Mouse (Mus musculus): ENCODE results near the gene Aff2.

Aff2 gene

DNA sequence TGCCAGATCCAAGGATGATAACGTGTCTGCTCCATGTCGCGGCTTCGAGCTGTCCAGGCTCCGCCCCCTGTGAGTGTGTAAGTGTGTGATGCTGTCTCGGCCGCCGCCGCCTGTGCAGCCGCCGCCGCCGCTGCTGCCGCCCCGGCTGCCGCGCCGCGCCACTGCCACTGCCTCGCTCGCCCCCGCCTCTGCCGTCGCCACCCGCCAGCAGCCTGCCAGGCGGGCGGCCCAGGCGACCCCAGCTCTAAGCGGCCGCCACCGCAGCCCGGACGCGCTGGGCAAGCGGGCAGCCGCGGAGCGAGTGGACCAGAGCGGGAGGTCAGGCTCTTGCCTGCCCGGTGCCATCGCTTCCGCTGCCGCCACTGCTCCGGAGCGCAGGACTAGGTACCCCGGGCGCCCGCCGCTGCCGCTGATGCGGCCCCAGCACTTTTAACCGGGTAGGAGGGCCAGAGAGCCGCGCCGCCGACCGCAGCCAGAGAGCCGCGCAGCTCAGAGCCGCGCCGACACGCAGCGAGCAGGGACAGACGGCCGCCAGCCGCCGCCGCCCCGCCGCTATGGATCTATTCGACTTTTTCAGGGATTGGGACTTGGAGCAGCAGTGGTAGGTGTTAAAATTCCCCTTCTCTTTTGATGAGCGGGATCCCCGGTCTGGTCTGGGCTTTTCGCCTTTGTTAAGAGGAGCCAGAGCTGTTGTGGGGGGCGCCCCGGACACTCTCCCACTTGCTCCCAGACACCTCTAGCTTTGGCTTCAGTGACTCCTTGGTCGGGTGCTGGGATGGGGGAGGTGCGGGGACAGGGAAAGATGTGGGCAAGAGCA lies at the start of gene Aff2:
TSS of gene Aff2 (plus strand) at position 57 of the 817 bp plus-strand sequence.
- DNase-seq (ENCODE audit: low spot score in 2 of 2): peak; percentile 40 to 53

DNA sequence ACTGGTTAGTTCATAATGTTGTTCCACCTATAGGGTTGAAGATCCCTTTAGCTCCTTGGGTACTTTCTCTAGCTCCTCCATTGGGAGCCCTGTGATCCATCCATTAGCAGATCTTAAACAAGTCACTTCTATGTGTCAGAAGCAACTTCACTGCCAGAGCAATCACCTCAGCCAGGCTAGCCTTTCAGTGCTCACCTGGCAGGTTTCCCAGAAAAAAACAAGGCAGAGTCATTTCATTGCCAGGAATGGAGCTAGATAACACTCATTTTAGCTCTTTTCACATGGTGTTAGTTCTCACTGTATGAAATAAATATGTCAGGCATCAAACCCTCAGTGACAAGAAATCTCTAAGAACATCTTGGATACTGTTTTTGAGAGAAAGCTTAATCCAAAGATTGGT lies 22.8 kb upstream of the Aff2 start:
- no peak for DNase-seq (ENCODE audit: low spot score in 2 of 2)

DNA sequence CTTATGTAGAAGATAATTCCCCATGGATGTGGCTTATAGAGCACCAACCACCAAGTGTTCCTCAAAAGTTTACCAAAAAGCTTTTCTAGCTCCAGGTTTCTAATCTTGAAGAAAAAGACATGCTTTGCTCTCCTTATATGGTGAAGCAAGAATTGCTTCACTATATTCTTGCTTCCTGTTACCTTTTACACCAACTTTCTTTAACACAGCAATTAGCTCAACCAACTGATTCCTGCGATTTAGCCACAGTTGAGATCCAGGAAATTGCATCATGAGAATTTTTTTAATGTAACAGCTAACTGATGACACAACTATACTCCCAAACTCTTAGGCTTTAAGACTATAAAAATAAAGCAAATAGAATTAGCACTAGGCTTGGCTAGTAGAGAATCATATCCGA lies 4.5 kb upstream of the Aff2 start:
- no peak for DNase-seq (ENCODE audit: low spot score in 2 of 2)

DNA sequence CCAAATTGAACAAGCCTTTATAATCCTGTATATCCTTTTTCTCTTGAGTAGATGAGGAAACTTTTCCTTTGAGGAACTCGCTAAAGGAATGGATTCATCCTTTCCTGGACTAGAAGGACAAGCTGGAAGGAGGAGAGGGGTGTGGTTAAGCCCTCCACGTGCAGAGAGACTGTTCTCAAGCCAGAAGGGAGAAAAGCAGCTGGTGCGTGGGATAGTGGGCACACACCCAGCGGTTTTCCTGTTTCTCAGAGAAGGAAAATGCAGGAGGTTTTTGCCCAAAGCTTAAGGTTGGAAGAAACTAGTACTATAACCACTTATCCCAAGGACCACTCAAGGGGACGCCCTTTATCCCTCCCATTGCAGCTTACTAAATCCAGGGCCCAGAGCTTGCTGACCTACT lies 734 bp upstream of the Aff2 start:
- peak; percentile 78 to 79 for DNase-seq (ENCODE audit: low spot score in 2 of 2)

DNA sequence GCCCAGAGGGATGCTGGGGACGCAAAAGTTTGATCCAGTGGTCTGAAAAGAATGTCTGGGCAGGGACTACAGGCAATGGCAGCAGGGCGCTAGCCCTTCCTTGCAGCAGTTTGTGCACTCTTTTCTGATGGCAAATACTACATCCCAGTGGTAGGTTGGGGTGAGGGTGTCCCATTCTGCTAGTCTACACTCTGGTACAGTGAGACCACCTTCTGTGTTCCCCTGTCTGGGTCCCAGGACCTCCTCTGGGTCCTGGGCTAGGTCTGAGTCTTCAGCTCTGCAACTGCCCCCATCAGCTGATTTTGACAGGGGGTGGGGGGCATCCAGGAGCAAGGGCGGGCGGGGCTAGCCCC lies 233 bp upstream of the Aff2 start:
- DNase-seq (ENCODE audit: low spot score in 2 of 2): peak in 1 of 2 experiments; percentile 2

DNA sequence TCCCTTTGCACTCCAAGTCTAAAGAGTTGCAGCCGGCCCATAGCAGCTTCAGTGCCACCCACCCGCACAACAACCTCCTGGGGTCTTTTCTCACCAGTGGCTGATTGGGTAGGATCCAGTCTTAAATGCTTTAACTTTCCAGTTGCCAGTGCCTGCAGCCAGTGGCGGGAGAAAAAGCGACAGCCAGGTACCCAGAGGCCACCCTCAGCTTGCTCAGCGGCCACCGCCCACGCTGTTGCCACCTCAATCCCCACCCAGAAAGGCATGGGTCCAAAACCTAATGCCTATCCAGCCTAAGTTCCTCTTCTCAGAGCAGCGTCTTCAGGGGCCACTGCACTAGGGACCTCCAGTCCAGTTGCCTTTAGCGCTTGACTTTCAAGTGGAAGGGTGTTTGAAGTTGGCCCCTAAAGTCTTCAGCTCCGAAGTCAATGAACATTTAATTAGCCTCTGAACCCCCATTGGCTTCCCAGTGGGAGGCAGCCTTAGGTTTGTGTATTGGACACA lies 1.0 kb downstream of the Aff2 start:
- peak in 1 of 2 experiments; percentile 2 for DNase-seq (ENCODE audit: low spot score in 2 of 2)

DNA sequence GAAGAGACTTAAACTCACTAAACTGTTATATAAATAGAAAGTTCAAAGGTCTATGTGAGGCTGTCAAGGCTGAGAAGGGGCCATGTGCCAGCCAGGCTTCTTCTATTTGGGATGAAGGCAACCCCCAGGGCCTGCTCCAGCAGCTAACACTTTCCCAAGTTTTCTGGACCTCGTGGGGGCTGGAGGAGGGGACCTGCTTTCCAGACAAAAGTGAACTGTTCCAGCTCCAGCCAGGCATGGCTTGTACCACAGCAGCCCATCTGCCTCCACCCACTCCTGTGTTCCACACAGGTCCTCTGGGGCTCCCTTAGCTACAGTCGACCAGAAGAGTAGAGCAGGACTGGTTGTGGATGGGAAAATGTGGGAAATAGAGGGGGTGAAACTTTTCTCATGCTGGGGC lies 4.1 kb downstream of the Aff2 start:
- no peak for DNase-seq (ENCODE audit: low spot score in 2 of 2)

DNA sequence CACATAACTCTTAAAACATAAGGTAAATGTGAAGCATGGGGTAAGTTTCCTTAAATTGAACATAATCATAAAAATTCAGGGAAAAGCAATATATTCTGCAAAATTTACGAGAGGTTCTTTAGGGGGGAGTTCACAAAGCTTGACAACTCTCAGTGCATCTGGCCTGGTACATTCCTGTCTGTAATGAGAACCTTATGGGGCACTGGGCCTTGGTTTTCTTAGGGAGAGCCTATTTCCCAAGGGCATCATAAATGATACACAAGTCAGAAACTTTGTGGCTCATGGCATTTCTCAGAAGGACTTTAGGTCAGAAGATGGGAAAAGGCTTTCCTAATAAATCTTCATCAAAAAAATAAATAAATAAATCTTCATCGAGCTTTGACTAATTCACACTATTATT lies 13.2 kb downstream of the Aff2 start:
- DNase-seq (ENCODE audit: low spot score in 2 of 2): no peak

DNA sequence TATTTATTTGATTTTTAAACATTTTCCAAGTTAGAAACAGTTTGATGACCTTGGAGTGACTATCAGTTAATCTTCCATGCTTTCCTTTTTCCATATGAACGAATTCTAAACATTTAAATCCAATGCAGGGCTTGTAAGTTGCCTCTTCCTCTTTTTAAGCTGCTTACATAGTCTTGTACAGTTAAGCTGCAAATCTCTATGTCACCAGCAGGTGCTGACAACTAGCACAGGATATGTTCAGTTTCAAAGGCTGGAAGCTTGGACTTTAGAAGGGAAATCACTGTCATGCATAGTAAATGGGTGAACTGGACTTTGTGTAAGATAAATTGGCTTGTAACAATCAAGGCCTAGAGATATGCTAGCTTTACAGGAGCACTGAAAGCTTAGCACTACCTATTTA lies 29.6 kb downstream of the Aff2 start:
- DNase-seq (ENCODE audit: low spot score in 2 of 2): no peak

DNA sequence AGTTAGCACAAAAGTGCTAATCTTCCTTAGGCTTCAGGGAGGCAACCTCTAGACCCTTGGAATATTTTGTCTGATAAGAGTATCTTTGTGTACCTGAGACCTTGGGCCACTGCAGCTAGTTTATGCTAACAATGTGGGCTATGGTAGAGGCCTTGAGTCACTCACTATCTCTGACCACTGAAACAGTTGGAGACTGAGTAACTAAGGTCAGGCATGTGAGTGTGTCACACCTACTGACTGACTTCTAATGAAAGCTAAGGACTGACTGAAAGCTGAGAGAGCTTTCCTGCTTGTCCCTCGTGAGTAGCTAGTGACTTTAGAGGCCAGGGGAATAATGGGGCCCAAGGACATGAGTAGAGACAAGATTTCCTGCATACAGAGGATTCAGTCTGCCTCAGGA lies 54.9 kb downstream of the Aff2 start:
- DNase-seq (ENCODE audit: low spot score in 2 of 2): no peak

DNA sequence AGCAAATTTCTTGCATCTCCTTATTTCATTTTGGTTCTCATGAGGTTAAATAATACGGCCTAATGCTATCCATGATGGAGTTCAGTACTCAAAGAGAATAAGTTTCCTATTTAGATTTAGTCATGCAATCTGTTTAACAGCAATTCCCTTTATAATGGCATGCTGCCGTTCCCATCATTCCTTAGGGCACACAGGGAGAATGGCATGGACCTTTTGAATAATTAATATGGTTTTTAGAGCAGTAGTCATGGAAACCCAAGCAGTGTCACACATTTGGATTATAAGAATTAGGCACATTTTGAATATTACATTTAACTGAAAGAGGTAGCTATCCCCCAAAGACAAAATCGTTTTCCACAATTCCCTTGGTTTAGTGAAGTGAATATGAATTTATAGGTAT lies 78.3 kb downstream of the Aff2 start:
- no peak for DNase-seq (ENCODE audit: low spot score in 2 of 2)

DNA sequence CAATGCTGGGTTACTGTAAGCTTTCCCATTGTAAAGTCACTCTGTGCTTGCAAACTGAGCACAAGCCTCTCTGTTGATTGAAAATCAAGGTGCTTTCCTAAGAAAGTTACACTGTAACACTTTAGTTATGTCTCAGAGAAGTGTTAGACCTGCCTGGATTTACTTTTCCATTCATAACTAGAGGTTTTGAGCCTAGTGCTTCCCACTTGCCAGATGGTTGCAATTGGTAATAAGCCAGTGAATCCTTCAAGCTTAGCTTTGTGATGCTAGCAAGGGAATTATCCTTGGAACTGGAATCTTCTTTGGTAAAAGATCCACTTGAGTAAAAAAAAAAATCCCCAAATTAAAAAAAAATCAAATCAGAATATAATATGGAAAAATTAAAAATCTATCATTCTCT lies 81.8 kb downstream of the Aff2 start:
- no peak for DNase-seq (ENCODE audit: low spot score in 2 of 2)

DNA sequence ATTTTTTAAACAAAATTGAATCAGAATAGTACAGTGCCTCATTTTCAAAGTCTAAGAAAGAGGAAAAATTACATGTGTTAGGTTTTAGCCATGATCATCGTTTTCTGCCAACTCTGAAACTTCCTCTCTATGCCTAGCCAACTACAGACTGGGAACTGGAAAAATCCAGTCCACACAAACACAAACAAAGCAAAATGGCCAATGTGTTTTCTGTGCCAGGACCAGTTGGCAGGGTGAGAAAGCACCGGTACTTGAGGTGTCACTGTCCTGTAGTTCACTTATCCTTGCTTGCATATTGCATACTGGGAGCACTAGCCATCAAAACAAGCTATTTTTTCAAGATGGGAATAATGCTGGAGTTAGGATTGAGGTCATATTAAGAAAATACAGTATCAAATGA lies 100.8 kb downstream of the Aff2 start:
- DNase-seq (ENCODE audit: low spot score in 2 of 2): no peak

DNA sequence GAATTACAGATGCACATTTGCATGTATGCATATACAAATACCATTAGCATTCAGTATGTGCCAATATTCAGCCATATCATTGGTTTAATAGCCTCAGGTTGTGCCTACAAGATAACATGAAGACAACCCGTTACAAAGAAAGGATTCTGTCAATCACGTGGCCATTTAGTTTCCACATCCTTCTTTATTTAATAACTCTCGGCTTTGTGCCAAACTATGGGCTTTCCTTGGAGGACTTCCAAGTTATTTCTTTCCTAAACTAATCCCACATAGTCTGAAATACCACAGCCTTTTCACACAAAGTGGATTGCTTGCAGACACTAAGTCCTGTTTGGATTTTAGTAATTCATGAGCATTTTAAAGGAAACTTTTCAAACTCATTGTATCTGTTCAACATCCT lies 142.0 kb downstream of the Aff2 start:
- DNase-seq (ENCODE audit: low spot score in 2 of 2): no peak

DNA sequence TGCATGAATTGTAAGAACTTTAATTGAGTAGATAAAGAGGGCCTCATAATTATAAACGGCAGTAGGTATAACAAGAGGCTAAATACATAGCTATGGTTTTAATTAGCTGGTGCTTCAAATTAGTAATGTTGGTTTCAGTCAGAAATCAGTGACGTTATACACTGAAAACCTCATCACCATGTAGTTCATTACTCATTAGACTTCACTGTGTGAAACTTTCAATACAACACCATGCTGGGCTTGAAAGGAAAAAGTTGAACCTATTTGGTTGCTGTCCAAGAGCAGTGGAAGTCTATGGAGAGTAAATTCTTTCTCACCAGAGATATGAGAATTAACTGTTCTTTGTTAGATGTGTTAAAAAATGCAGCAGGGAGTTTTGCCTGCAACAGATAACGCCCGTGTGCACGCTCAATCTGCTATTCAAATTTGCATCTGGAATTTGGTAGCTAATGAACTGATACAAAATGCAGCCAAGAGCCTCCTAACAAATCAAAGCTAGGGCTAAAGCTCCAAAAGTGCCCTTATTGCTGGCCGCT lies 158.0 kb downstream of the Aff2 start:
- no peak for DNase-seq (ENCODE audit: low spot score in 2 of 2)

DNA sequence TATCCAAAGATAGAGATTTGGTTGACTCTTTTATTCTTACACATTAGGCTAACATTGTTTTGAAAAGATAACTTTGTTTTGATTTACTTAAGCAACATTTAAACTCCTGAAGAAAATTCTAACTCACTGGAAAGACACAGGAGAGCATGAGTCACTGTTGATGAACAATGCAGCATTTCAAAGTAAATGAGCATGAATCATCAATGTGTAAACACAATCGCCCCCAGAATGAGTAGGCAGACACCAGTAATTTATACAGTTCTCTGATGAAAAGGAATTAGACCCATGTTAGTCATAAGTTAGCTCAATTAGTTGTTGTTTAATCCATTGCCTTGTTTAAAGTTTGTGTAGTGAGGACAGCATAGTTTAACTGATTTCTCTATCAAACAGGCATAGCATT lies 180.7 kb downstream of the Aff2 start:
- peak in 1 of 2 experiments; percentile 4 for DNase-seq (ENCODE audit: low spot score in 2 of 2)

DNA sequence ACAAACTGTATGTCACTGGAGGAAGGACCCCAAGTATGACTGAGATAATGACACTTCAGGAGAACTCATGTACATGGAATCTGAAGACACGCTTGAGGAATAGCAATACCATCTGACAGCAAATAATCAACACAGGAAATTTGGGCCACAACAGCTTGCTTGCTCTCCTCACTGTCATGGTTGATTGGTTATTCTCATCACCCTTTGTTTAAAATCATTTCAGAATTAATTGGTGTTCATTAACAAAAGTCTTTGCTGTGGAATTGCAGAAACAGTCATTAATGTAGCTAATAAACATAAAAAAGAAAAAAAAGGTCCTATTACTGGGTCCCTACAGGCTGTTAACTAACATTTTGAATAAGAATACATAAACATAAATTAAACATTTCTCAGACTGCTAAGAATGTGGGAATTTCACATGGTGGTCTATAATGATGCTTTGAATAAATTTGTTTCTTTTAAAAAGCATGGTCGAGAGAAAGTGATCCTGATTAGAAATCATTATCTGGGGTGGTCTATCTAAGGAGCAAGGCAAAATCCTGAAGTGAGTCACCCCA lies 219.9 kb downstream of the Aff2 start:
- DNase-seq (ENCODE audit: low spot score in 2 of 2): no peak

DNA sequence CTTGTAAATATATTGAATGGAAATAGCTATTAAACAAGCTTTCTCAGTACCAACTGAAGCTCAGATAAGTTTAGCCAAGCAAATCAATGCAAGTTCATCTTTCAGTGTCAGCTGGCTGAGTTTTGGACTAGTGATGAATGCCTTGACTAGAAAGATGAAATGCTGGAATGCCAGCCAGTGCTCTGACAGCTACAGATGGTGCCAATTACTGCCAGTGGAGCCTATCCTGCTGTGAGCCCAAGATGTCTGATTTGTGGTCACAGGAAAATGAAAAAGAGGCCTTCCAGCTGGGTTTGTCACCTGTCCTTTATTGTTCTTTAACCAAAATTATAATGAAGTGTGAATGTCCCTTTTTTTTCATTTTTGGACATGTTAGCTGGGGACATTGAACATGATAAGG lies 248.7 kb downstream of the Aff2 start:
- DNase-seq (ENCODE audit: low spot score in 2 of 2): no peak

DNA sequence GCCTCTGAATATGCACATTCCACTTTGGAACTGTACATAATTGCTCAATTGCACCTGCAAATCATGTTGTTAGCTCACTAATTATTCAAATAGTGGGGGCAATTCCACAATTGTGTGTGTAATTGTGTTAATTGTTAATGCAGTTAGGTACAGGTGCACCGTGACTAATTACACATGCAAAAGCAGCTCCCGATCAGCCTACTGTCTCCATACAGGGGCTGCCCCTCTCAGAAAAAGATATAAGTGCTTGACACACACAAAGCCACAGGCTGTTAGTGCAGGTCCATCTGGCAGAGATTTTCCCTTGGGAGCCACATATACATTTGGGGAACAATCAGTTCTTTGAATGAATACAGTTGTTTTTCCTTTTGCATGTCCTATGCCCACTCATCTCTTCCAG lies 302.9 kb downstream of the Aff2 start:
- no peak for DNase-seq (ENCODE audit: low spot score in 2 of 2)

DNA sequence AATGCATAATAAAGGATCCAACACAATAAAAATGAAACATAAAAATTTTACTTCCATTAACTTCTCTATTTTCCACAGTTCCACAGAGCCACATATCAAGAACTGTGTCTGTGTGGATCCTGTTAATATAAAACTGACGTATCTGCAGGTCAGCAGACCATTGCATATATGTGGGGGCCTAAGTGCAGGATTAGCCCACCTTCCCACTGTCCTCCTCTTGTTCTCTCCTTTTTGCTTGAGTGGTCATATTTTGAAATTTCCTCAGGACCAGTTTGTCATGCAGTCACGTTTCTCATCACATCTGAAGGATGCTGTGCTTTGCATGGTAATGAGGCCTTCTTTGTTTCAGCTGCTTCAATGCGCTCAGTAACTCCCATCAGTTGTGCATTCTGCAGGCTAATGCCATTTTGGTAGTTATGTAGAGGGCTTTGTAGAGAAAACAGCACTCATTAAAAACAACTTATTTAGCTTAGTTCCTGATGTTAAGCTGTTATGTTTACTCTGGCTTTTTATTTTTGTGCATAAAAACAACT lies 306.1 kb downstream of the Aff2 start:
- DNase-seq (ENCODE audit: low spot score in 2 of 2): no peak

DNA sequence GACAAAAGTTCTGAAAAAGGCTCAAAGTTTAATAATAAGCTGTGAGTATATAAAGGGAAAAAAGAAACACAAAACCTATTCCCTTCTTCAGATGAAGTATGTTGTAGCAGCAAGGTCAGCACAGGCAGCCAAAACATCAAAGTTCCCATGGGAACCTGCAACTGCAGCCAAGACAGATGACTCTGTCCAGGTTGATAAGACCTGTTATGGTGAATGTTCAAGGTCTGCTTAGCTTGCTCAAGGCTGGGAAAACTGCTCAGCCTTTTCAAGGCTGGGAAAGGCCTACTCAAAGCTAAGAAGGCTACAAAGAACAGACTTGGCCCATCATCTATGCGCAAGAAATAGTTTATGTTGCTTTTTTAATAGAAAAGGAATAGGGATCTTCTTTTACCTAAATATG lies 315.6 kb downstream of the Aff2 start:
- DNase-seq (ENCODE audit: low spot score in 2 of 2): no peak

DNA sequence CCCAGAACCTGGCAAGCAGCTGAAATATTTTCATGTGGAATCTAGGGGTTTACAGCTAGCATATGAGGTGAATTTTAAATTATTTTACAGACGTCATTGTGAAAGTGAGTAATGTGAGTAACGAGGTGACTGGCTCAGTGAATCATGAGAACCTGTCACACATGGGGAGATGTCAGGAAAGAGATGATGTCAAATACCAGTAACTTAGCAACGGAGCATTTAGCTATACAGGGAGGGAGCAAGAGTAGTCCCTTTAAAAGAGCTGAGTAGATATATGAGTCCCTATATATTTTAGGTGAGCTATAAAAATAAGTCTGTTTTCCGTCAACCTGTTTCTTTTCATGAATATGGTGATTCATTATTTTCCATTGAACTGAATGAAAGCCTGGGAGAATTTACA lies 338.7 kb downstream of the Aff2 start:
- DNase-seq (ENCODE audit: low spot score in 2 of 2): no peak

DNA sequence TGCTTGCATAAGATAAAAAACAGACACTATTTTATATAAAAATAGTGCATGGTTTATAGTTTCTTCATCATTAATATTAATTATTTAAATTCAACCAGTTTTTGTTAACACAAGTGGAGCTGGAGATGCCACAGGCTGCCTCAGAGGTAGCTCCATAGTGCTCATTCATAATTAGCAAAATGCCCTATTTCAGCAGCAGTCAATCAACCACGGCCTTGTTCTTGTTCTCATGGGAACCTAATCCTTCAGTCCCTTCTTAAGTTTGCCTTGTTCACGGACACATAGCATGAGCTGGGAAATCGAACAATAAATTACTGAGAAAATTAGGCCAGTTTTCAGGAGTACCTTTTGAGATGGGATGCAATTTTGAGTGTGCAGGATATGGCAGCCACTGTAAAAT lies 378.9 kb downstream of the Aff2 start:
- DNase-seq (ENCODE audit: low spot score in 2 of 2): no peak

All from right cerebral cortex, adult 2 months (tissue).